Mouse (Mus musculus) lung, adult 10 weeks (tissue): ENCODE results near the gene Gabpb1. TPM values are rescaled to one million over a fixed set of nuclear protein-coding genes. Genes with fewer than 3 reads are reported as not detected.

ENCODE experiments used
- polyA plus RNA-seq: library from polyadenylated mRNA; stranded (reverse); fragments of 350-450 nt; fragmentation: Illumina TruSeq; extraction: RNeasy Lipid Tissue Mini Kit (QIAGEN cat#74804); gene quantifications from one replicate; pipeline ENCODE4 v1.2.3, GENCODE M21; 2014; ENCODE audit warnings: low read depth, low replicate concordance; ENCODE audit not compliant: insufficient read depth

Gene Gabpb1
- 17.2 TPM for polyA plus RNA-seq

GRCm38 (mm10) chr2:126676122-126676515, at the start of gene Gabpb1:
Gene Gabpb1, minus strand, starts transcription at chr2:126676337.

GRCm38 (mm10) chr2:126706759-126707437, 30.8 kb upstream of the Gabpb1 start, which contains the start of gene Usp8:
Gene Usp8, plus strand, starts transcription at chr2:126707328.

GRCm38 (mm10) chr2:126619249-126619704, 56.9 kb downstream of the Gabpb1 start, which contains the start of gene Hdc:
Gene Hdc, minus strand, starts transcription at chr2:126619299.

Other genes with a start within 250 kb of the Gabpb1 start
- gene Atp8b4, start 175.7 kb downstream of the Gabpb1 start, polyA plus RNA-seq, result 1.5 TPM
- 1.1 TPM for gene Slc27a2, start 123.9 kb downstream of the Gabpb1 start, polyA plus RNA-seq
- 65.9 TPM for gene Hdc, start 57.0 kb downstream of the Gabpb1 start, polyA plus RNA-seq
- 19.7 TPM for gene Usp8, start 31.0 kb upstream of the Gabpb1 start, polyA plus RNA-seq
- gene Usp50, start 107.1 kb upstream of the Gabpb1 start, polyA plus RNA-seq, result 0.79 TPM
- gene Trpm7, start 199.9 kb upstream of the Gabpb1 start, polyA plus RNA-seq, result 14.1 TPM